Mouse (Mus musculus): ENCODE measurements around the gene Zfp598.
"Not testable (repeated sequence)": the region's sequence is repeated elsewhere in the genome, so short reads cannot be mapped to it uniquely, and the experiment has no call there.

The Zfp598 gene

GRCm38 (mm10) chr17:24646381-24646780 is 23.1 kb upstream of the Zfp598 start:
- no peak for DNase-seq (ENCODE audit: extremely low read depth, low read depth)

GRCm38 (mm10) chr17:24647493-24647892 is 22.0 kb upstream of the Zfp598 start:
- DNase-seq (ENCODE audit: extremely low read depth, low read depth) = no peak

- no peak for DNase-seq (ENCODE audit: extremely low read depth, low read depth)
Measured at GRCm38 (mm10) chr17:24648731-24649377, 20.6 kb upstream of the Zfp598 start.

GRCm38 (mm10) chr17:24649581-24650069 is 19.9 kb upstream of the Zfp598 start:
- no peak for DNase-seq (ENCODE audit: extremely low read depth, low read depth)

GRCm38 (mm10) chr17:24650070-24650616 is 19.3 kb upstream of the Zfp598 start, which contains the start of gene Slc9a3r2:
Gene Slc9a3r2 (minus strand): TSS chr17:24650327.
- no peak for DNase-seq (ENCODE audit: extremely low read depth, low read depth)

GRCm38 (mm10) chr17:24650766-24651165 is 18.7 kb upstream of the Zfp598 start:
- DNase-seq (ENCODE audit: extremely low read depth, low read depth) = no peak

GRCm38 (mm10) chr17:24651835-24652234 is 17.7 kb upstream of the Zfp598 start:
- DNase-seq (ENCODE audit: extremely low read depth, low read depth) = no peak

- DNase-seq (ENCODE audit: extremely low read depth, low read depth) = no peak
Measured at GRCm38 (mm10) chr17:24653967-24654710, 15.3 kb upstream of the Zfp598 start.

GRCm38 (mm10) chr17:24654969-24655368 is 14.5 kb upstream of the Zfp598 start:
- no peak for DNase-seq (ENCODE audit: extremely low read depth, low read depth)

GRCm38 (mm10) chr17:24658017-24658758 is 11.3 kb upstream of the Zfp598 start, which contains the start of gene Npw:
Gene Npw (minus strand): TSS chr17:24658457.
- DNase-seq (ENCODE audit: extremely low read depth, low read depth) = no peak

GRCm38 (mm10) chr17:24667011-24667410 is 2.5 kb upstream of the Zfp598 start:
- DNase-seq (ENCODE audit: extremely low read depth, low read depth) = not testable (repeated sequence)

GRCm38 (mm10) chr17:24667416-24667815 is 2.1 kb upstream of the Zfp598 start:
- peak; percentile 53 for DNase-seq (ENCODE audit: extremely low read depth, low read depth)

GRCm38 (mm10) chr17:24669214-24669544 is 308 bp upstream of the Zfp598 start:
- not testable (repeated sequence) for DNase-seq (ENCODE audit: extremely low read depth, low read depth)

GRCm38 (mm10) chr17:24670246-24670844 is 858 bp downstream of the Zfp598 start:
- no peak for DNase-seq (ENCODE audit: extremely low read depth, low read depth)

- DNase-seq (ENCODE audit: extremely low read depth, low read depth) = no peak
Measured at GRCm38 (mm10) chr17:24671346-24671745, 1.9 kb downstream of the Zfp598 start.

- DNase-seq (ENCODE audit: extremely low read depth, low read depth) = no peak
Measured at GRCm38 (mm10) chr17:24672141-24672540, 2.7 kb downstream of the Zfp598 start.

GRCm38 (mm10) chr17:24674277-24674676 is 4.8 kb downstream of the Zfp598 start:
- no peak for DNase-seq (ENCODE audit: extremely low read depth, low read depth)

- DNase-seq (ENCODE audit: extremely low read depth, low read depth) = peak; percentile 56
Measured at GRCm38 (mm10) chr17:24676187-24676586, 6.7 kb downstream of the Zfp598 start.

GRCm38 (mm10) chr17:24676877-24677276 is 7.4 kb downstream of the Zfp598 start:
- DNase-seq (ENCODE audit: extremely low read depth, low read depth) = no peak

- DNase-seq (ENCODE audit: extremely low read depth, low read depth) = no peak
Measured at GRCm38 (mm10) chr17:24677500-24678080, 8.1 kb downstream of the Zfp598 start.

GRCm38 (mm10) chr17:24686514-24686913 is 17.0 kb downstream of the Zfp598 start:
- peak; percentile 36 for DNase-seq (ENCODE audit: extremely low read depth, low read depth)

Data from MEL-GATA-1-ER (cell line).